Mouse (Mus musculus) erythroblast, embryonic 14.5 days (primary cell): Measurements from ENCODE around the gene Atp6v0d1. TPM values are rescaled to one million over a fixed set of nuclear protein-coding genes. Genes with fewer than 3 reads are reported as not detected.

Source experiments
- H3K27me3 ChIP-seq: 2 replicates; pipeline ENCODE4 v1.6.1; 2012; ENCODE audit warnings: inconsistent platforms; ENCODE audit not compliant: control insufficient read depth
- H3K36me3 ChIP-seq: 2 replicates; pipeline ENCODE4 v1.6.1; 2012; ENCODE audit warnings: mild to moderate bottlenecking, inconsistent platforms; ENCODE audit not compliant: control insufficient read depth
- H3K4me1 ChIP-seq: 2 replicates; pipeline ENCODE4 v1.6.1; 2012; ENCODE audit warnings: inconsistent platforms; ENCODE audit not compliant: control insufficient read depth
- H3K4me3 ChIP-seq: replicated peaks from 2 replicates; pipeline ENCODE3; 2012; ENCODE audit warnings: moderate library complexity, mild to moderate bottlenecking, inconsistent platforms
- H3K9me3 ChIP-seq: 2 replicates; pipeline ENCODE4 v1.6.1; 2012; ENCODE audit warnings: low read length, inconsistent platforms, mixed read lengths; ENCODE audit not compliant: control insufficient read depth
- GATA1 ChIP-seq: IDR thresholded peaks from 2 replicates; pipeline ENCODE4 v1.6.1; 2012; ENCODE audit warnings: low read length, inconsistent platforms, mixed read lengths
- TAL1 ChIP-seq: IDR thresholded peaks from 3 replicates; pipeline ENCODE4 v1.6.1; 2012; ENCODE audit warnings: low read length, inconsistent platforms, mixed read lengths
- polyA plus RNA-seq: library from polyadenylated mRNA; stranded (reverse); fragments of >175 nt; gene quantifications from 2 replicates; pipeline ENCODE4 v1.2.3, GENCODE M21; 2012

The Atp6v0d1 gene
- polyA plus RNA-seq, 1 experiment: 7.7 TPM

DNA sequence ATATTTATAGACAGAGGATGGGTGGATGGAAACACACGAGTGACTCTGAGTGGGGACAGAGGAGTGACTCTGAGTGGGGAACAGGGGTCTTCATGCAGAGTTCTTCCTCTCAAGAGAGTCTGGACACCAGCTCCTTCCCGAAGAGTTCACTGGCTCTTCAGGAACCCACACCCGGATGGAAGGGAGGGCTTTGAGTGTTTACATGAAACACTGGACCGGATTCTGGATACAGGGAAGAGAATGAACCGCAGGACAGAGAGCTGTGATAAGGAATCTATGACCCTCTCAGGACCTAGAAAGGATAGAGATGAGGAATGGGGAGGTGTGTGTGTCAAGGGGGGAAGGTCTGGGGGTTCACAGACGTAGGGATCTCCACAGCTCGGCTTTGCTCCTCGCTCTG lies 48.5 kb downstream of the Atp6v0d1 start:
- Histone ChIP-seq H3K36me3 (peaks cover 18% of the 10 kb centered on the region), H3K9me3 (no peaks in the 10 kb centered on the region), H3K27me3 (peaks cover 59% of the 10 kb centered on the region), H3K4me1 (peaks cover 54% of the 10 kb centered on the region), H3K4me3 (no peak overlapping the region)
- TF ChIP-seq GATA1 (no peak), TAL1 (no peak)

DNA sequence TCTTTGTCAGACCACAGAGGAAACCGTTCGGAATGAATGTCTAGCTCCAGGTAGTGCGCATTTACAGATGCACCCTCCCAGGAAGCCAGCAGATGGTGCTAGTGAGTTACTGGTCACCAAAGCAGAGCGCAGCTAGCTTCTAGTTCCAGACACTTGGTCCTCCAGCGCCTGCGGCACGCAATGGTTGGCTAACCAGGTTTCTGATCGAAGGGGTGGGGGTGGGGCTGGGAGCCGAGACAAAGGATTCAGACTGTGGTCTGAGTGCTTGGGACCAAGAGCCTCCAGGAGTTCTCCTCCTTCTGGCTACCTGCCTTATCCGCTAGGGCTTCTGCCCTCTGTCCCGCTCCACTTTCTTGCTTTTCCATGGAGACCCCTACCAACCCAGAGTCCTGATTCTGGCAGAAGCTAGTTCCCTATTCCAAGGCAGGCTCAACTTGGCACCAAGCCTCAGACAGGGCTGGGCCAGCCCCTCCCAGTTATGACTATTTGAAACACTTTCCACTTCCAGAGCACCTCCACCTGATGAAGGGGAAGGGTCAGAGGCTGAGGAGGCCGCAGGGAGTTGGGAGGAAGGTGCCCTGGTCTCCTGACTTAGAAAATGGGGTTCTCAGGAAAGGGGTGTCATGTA lies 49.7 kb downstream of the Atp6v0d1 start:
- Histone ChIP-seq H3K36me3 (peaks cover 6% of the 10 kb centered on the region), H3K9me3 (no peaks in the 10 kb centered on the region), H3K4me1 (peaks cover 44% of the 10 kb centered on the region), H3K4me3 (no peak overlapping the region), H3K27me3 (peaks cover 59% of the 10 kb centered on the region)
- TF ChIP-seq TAL1: no peak

DNA sequence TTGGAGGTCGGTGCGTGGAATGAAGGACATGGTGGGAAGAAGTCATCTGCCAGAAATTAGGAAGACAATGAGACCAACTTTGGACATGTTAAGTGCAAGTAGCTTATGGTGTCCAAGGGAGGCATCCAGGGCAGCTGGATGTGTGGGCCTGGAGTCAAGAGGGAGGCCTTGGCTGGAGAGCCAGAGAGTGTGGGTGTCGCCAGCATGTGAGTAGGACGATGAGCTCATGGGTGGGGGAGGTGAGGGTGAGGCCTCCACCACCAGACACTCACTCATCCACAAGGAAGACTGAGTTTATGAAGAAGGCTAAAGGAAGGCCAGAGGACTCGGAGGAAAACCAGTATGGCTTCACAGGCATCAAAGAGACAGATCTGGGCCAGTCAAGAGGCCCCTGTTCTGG lies 51.2 kb downstream of the Atp6v0d1 start:
- Histone ChIP-seq H3K36me3 (no peaks in the 10 kb centered on the region), H3K27me3 (peaks cover 49% of the 10 kb centered on the region), H3K4me1 (peaks cover 40% of the 10 kb centered on the region), H3K4me3 (no peak overlapping the region), H3K9me3 (no peaks in the 10 kb centered on the region)
- TF ChIP-seq GATA1 (no peak), TAL1 (no peak)

DNA sequence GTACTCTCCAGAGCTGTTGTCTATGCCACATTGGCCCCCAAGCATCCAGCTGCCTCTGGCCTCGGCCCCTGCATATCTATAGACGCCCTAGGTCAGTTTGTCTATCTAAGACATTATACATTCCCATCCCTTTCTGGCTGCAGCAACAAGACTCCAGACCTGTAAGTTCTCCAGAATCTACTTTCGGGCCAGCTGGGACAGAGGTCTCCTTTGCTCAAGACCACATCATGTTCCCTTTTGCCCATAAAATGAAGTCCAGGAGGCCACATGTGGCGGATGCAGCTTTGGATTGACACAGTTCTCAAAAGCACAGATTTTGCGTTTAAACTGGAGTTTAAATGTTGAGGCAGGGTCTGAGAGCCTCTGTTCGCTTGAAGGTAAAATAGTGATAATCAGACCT lies 51.7 kb downstream of the Atp6v0d1 start:
- no peak overlapping the region for H3K4me3 ChIP-seq
- no peaks in the 10 kb centered on the region for H3K36me3 ChIP-seq
- TF ChIP-seq GATA1 (no peak), TAL1 (no peak)
- H3K27me3 ChIP-seq: peaks cover 49% of the 10 kb centered on the region
- H3K9me3 ChIP-seq: no peaks in the 10 kb centered on the region
- H3K4me1 ChIP-seq: peaks cover 36% of the 10 kb centered on the region

DNA sequence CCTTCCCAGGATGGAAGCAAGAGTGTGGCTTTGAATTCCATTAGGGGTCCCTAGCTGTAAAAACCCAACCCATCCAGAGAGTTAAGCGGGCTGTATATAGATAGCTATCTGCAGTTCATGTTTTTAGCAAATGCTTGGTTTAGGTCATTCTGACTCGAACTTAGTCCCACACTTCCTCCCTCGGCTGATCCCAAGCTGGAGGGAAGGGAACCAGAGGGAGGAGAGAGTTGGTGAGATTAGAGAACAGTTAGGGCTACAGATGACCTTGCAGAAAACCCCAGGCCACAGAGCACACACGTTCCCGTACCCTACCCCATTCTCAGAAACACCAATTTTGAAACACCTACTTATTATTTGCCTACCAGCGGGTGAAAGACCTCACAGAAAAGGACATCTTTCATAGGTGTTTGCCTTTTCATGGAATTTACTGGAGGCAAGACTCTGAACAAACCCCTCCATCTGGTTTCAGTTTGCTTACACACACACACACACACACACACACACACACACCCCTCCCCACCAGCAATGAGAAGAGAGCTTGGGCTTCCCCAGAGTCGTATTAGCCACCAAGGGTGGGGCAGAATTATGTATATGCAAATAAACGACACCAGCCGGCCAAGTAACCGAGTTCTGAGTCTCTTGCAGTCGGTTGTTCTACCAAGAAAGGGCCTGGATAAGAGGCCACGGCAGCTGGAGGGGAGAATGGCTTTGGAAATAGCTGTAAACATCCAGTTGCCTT lies 55.7 kb downstream of the Atp6v0d1 start:
- Histone ChIP-seq H3K4me3 (no peak overlapping the region), H3K9me3 (no peaks in the 10 kb centered on the region), H3K4me1 (peaks cover 12% of the 10 kb centered on the region), H3K27me3 (peaks cover 15% of the 10 kb centered on the region), H3K36me3 (no peaks in the 10 kb centered on the region)
- TF ChIP-seq TAL1 (no peak), GATA1 (no peak)

DNA sequence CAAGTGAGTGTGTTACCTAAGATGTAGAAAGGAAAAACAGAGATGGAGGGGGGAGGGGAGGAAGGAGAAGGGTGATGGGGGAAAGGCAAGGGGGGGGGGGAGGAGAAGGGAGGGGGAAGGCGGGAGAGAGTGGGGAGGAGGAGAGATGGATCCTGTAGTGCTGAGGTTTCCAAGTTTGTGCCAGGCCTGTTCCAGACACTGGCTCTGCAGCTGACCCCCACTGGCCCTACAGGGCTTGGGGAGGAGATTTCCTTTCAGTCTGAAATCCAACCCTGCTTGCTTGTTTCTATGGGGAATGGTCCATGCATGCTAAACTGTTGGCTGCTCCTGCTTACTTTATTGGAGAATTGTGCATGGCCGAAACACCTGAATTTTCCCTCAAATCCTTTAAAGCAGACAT lies 57.1 kb downstream of the Atp6v0d1 start:
- H3K36me3 ChIP-seq: no peaks in the 10 kb centered on the region
- H3K4me3 ChIP-seq: no peak overlapping the region
- H3K27me3 ChIP-seq: peaks cover 8% of the 10 kb centered on the region
- no peaks in the 10 kb centered on the region for H3K9me3 ChIP-seq
- H3K4me1 ChIP-seq: peaks cover 8% of the 10 kb centered on the region
- TF ChIP-seq GATA1 (no peak), TAL1 (no peak)

DNA sequence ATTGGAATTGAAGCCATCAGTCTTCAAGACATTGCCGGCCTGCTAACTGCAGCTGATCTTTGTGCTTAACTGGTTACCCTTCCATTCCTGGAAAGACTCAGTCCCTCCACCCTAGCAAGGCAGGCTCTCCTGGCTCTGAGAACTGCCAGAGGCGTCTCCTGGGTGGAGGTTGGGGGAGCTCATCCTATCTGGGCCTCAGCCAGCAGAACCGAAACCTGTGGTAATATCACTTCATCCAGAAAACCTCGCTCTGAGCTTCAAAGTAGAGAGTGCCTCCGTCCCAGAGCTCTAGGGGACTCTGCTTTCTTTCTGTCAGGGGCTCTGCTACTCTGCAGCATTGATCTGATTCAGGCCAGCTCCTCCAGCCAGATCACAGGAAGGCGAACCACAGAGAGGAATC lies 58.9 kb downstream of the Atp6v0d1 start:
- Histone ChIP-seq H3K4me3 (no peak overlapping the region), H3K4me1 (peaks cover 8% of the 10 kb centered on the region), H3K9me3 (no peaks in the 10 kb centered on the region), H3K27me3 (peaks cover 8% of the 10 kb centered on the region), H3K36me3 (no peaks in the 10 kb centered on the region)
- no peak for TF ChIP-seq TAL1
- TF ChIP-seq GATA1: no peak

DNA sequence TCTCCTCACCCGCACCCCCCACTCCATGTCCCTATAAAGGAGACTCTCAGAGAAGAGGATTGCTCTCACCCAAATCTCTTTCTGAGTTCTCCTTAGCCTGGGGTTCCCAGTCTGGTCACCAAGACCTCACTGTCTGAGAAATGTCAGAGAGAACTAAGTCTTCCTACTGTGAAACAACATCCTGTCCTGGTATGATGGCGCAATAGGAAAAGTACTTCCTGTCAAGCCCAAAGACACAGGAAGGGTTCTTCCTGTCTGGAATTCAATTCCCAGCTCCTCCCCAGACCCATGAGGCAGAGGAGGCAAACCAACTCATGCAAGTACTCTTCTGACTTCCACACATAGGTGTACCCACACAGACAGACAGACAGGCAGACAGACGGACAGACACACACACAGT lies 61.2 kb downstream of the Atp6v0d1 start:
- Histone ChIP-seq H3K36me3 (no peaks in the 10 kb centered on the region), H3K27me3 (peaks cover 11% of the 10 kb centered on the region), H3K9me3 (no peaks in the 10 kb centered on the region), H3K4me1 (peaks cover 4% of the 10 kb centered on the region), H3K4me3 (no peak overlapping the region)
- TF ChIP-seq TAL1 (no peak), GATA1 (no peak)

DNA sequence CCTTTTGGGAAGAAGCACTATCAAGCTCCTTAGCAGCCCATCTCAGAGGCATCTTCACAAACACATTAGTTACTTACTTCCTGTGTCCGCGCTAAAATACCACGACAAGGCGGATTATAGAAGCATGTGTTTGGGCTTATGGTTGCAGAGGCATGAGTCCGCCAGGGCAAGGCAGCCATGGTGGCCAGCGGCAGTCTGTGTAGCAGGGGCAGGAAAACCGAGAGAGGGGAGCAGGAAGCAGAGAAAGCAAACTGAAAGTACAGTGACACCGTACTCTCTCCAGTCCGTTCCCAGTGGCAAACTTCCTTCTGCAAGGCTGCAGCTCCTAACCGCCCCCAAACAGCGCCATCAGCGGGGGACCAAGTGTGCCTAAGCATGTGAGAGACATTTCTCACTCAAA lies 66.1 kb downstream of the Atp6v0d1 start:
- Histone ChIP-seq H3K4me3 (peak overlapping the region; percentile 47), H3K36me3 (no peaks in the 10 kb centered on the region)

More for the DNA sequence above, 66.1 kb downstream of the Atp6v0d1 start:
- Histone ChIP-seq H3K9me3 (no peaks in the 10 kb centered on the region), H3K27me3 (peaks cover 18% of the 10 kb centered on the region), H3K4me1 (peaks cover 26% of the 10 kb centered on the region)
- TF ChIP-seq GATA1 (no peak), TAL1 (no peak)
